Comparison of ENCODE assay signal across 8 mouse cellular contexts in the genomic region with DNA sequence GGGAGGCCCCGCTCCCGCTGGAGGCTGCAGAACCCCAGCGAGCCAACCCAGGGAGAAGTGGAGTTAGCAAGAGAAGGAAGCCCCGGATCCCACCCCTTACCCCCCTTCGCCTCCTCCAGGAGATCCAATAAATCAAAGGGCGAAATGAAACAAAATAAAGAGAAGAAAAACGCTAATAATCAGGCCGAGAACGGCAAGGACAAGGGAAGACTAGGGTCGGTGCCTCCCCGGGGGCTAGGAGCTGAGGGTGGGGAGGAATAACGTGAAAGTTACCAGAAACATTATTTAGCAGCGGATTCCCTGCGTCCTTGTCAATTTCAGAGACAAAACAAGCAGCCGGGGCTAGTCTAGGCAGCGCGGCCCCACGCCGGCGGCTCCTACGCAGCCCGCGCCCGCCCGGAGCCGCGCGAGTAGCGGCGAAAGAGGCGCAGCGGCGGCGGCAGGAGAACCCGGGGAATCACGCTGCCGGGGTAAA. TPM values are rescaled to one million over a fixed set of nuclear protein-coding genes. Genes with fewer than 3 reads are reported as not detected.
DNase-seq lines count a peak whose midpoint lies in the region; ATAC-seq and TF ChIP-seq lines count a peak whose summit lies in the region.

No protein-coding gene starts in this region.

- no peak for DNase-seq in kidney, adult 2 months
- DNase-seq in kidney, adult 18-20 months = no peak
- peak; percentile 72 for DNase-seq in Muller cell, postnatal 12 days (ENCODE audit: inconsistent ontology term)
- peak; percentile 56 for DNase-seq in forebrain, embryonic 14.5 days (ENCODE audit: low spot score)
- peak; percentile 81 for DNase-seq in kidney, postnatal 0 days (ENCODE audit: low spot score)
- peak; percentile 76 for DNase-seq in mesoderm, embryonic 11.5 days (ENCODE audit: low read depth, low spot score)
- no peak for DNase-seq in layer of hippocampus, adult 11-12 months (ENCODE audit: low spot score)
- DNase-seq in layer of hippocampus, postnatal 14 days (ENCODE audit: low spot score in 2 of 2) = no peak

- H3K4me3 ChIP-seq in kidney, adult 2 months (ENCODE audit: insufficient read depth, low read depth, low read length) = peak overlapping the region; percentile 81
- H3K4me3 ChIP-seq in forebrain, embryonic 14.5 days (ENCODE audit: low read depth, low read length) = peak overlapping the region; percentile 70
- peak overlapping the region; percentile 82 for H3K4me3 ChIP-seq in kidney, postnatal 0 days (replicated peaks; ENCODE audit: low read depth, low read length)

- H3K4me2 ChIP-seq in forebrain, embryonic 14.5 days (ENCODE audit: low read length) = peak overlapping the region; percentile 84
- peak overlapping the region; percentile 79 for H3K4me2 ChIP-seq in kidney, postnatal 0 days (ENCODE audit: low read length)

- WGBS in kidney, adult 2 months = 2% methylated on average over 37 of the region's 37 CpGs
- under 1% methylated on average over 37 of the region's 37 CpGs for WGBS in forebrain, embryonic 14.5 days
- WGBS in kidney, postnatal 0 days = 0% methylated on average over 36 of the region's 37 CpGs

- no peaks in the 10 kb centered on the region; the same call in 1 of the 2 replicates for H3K36me3 ChIP-seq in kidney, adult 2 months (ENCODE audit: control insufficient read depth, insufficient read depth, low read length)
- H3K36me3 ChIP-seq in forebrain, embryonic 14.5 days (ENCODE audit: control insufficient read depth, insufficient read depth, low read length) = peaks cover 20% of the 10 kb centered on the region
- peaks cover 6% of the 10 kb centered on the region; the same call in 1 of the 2 replicates for H3K36me3 ChIP-seq in kidney, postnatal 0 days (ENCODE audit: insufficient read depth, low read length)

- H3K9ac ChIP-seq in forebrain, embryonic 14.5 days (ENCODE audit: low read length) = peak overlapping the region; percentile 99
- peak overlapping the region; percentile 96 for H3K9ac ChIP-seq in kidney, postnatal 0 days (ENCODE audit: low read depth, low read length)

- no peaks in the 10 kb centered on the region for H3K9me3 ChIP-seq in forebrain, embryonic 14.5 days (replicated peaks; ENCODE audit: control insufficient read depth, low read length)
- no peaks in the 10 kb centered on the region for H3K9me3 ChIP-seq in kidney, postnatal 0 days (replicated peaks; ENCODE audit: low read length)

- no peaks in the 10 kb centered on the region for H3K4me1 ChIP-seq in kidney, adult 2 months (ENCODE audit: control insufficient read depth, insufficient read depth, low read length)
- H3K4me1 ChIP-seq in forebrain, embryonic 14.5 days (ENCODE audit: control insufficient read depth, insufficient read depth, low read length) = peaks cover 6% of the 10 kb centered on the region; the same call in 1 of the 2 replicates
- peaks cover 3% of the 10 kb centered on the region; the same call in 1 of the 2 replicates for H3K4me1 ChIP-seq in kidney, postnatal 0 days (replicated peaks; ENCODE audit: insufficient read depth, low read length)

- no peak for TF ChIP-seq POLR2A in kidney, adult 2 months (IDR thresholded peaks at IDR 0.05; ENCODE audit: low read depth, low read length)

- H3K27me3 ChIP-seq in kidney, adult 2 months (replicated peaks; ENCODE audit: control insufficient read depth, insufficient read depth, low read length) = peaks cover 7% of the 10 kb centered on the region; the same call in 1 of the 2 replicates
- H3K27me3 ChIP-seq in forebrain, embryonic 14.5 days (replicated peaks; ENCODE audit: control insufficient read depth, insufficient read depth, low read length) = no peaks in the 10 kb centered on the region
- H3K27me3 ChIP-seq in kidney, postnatal 0 days (ENCODE audit: insufficient read depth, low read length) = no peaks in the 10 kb centered on the region

- TF ChIP-seq CTCF in kidney, adult 2 months (conservative IDR thresholded peaks at IDR 0.05; ENCODE audit: insufficient read depth, insufficient read length, low read depth, low read length) = no peak
- TF ChIP-seq CTCF in kidney, postnatal 0 days (IDR thresholded peaks at IDR 0.05; ENCODE audit: low read depth) = no peak

- no peak for ATAC-seq in forebrain, embryonic 14.5 days
- no peak for ATAC-seq in kidney, postnatal 0 days (replicated peaks; ENCODE audit: low FRiP score, low read depth)

- peak overlapping the region; percentile 90 for H3K27ac ChIP-seq in kidney, adult 2 months (ENCODE audit: insufficient read depth, low read depth, low read length)
- H3K27ac ChIP-seq in forebrain, embryonic 14.5 days (ENCODE audit: low read depth, low read length) = peak overlapping the region; percentile 99
- peak overlapping the region; percentile 93 for H3K27ac ChIP-seq in kidney, postnatal 0 days

RNA-seq across cellular contexts. Expression of gene Meis2, which starts 1.8 kb away (rescaled TPM):
- polyA plus RNA-seq in kidney, adult 2 months (2012; rRNA removed) = 28.5 and 32.2 TPM in 2 replicates
- polyA plus RNA-seq in forebrain, embryonic 14.5 days (2014; fragmentation: Nextera tagmentation; extraction: Ambion mirVana) = 99.1 and 114 TPM in 2 replicates
- 52.8 and 60.4 TPM in 2 replicates for polyA plus RNA-seq in kidney, postnatal 0 days (2015; fragmentation: Nextera tagmentation; extraction: Ambion mirVana)
- 10 to 100 TPM; 34.6 to 34.8 TPM for total RNA-seq in layer of hippocampus, postnatal 14 days (2021)

Comparison
In these comparisons a context has a peak if more than half of its experiments do, and no peak if none do; other contexts are left out.
1. DNase-seq: peak in Muller cell, postnatal 12 days (single experiment), forebrain, embryonic 14.5 days (single experiment), kidney, postnatal 0 days (single experiment) and mesoderm, embryonic 11.5 days (single experiment); none in kidney, adult 2 months (single experiment), kidney, adult 18-20 months (single experiment), layer of hippocampus, adult 11-12 months (single experiment) and layer of hippocampus, postnatal 14 days (0 of 2).
2. Peak in every context shown above with its lines, with median percentiles within 50 percentile points of each other: H3K27ac ChIP-seq and H3K4me3 ChIP-seq.